Mouse (Mus musculus) G1E (cell line): Measurements from ENCODE around the gene Trmt11. TPM values are rescaled to one million over a fixed set of nuclear protein-coding genes. Genes with fewer than 3 reads are reported as not detected.

Experiments used
- ATAC-seq: 2 replicates; pipeline ENCODE4 v1.8.0; 2016; ENCODE audit warnings: mild to moderate bottlenecking; ENCODE audit not compliant: insufficient number of reproducible peaks, poor library complexity, low FRiP score, severe bottlenecking; ENCODE audit errors: extremely low read depth
- DNase-seq: peaks from one replicate; pipeline ENCODE4 v3.0.0; 2012; ENCODE audit warnings: low spot score
- H3K27me3 ChIP-seq: 2 replicates; pipeline ENCODE4 v1.6.1; 2012; ENCODE audit warnings: mild to moderate bottlenecking, low read length, inconsistent platforms; ENCODE audit not compliant: insufficient read depth
- H3K36me3 ChIP-seq: replicated peaks from 2 replicates; pipeline ENCODE3; 2012; ENCODE audit warnings: mild to moderate bottlenecking, inconsistent platforms
- H3K4me1 ChIP-seq: 2 replicates; pipeline ENCODE4 v1.6.1; 2012; ENCODE audit warnings: low read depth, low read length, inconsistent platforms, mixed read lengths; ENCODE audit not compliant: insufficient read depth
- H3K4me3 ChIP-seq: 2 replicates; pipeline ENCODE4 v1.5.1; 2012; ENCODE audit warnings: low read depth, mild to moderate bottlenecking, inconsistent platforms, low read length, moderate library complexity, mixed read lengths
- H3K9me3 ChIP-seq: replicated peaks from 2 replicates; pipeline ENCODE4 v1.6.1; 2012; ENCODE audit warnings: inconsistent platforms
- CTCF ChIP-seq: IDR thresholded peaks from 2 replicates; pipeline ENCODE4 v1.5.1; 2012; ENCODE audit warnings: low read depth, low read length, inconsistent platforms, mixed read lengths
- GATA1 ChIP-seq: IDR thresholded peaks from 2 replicates; pipeline ENCODE4 v1.6.1; 2012; ENCODE audit warnings: borderline replicate concordance, low read length, inconsistent platforms, mixed read lengths
- GATA2 ChIP-seq: IDR thresholded peaks from 2 replicates; pipeline ENCODE4 v1.6.1; 2012; ENCODE audit warnings: low read depth, low read length, inconsistent platforms, borderline replicate concordance
- POLR2AphosphoS5 ChIP-seq: IDR thresholded peaks from 2 replicates; pipeline ENCODE4 v1.6.1; 2012; ENCODE audit warnings: low read depth, low read length, inconsistent platforms; ENCODE audit not compliant: insufficient replicate concordance
- TAL1 ChIP-seq: conservative IDR thresholded peaks from 2 replicates; pipeline ENCODE4 v1.6.1; 2012; ENCODE audit warnings: low read depth, low read length, inconsistent platforms, mixed read lengths
- polyA plus RNA-seq: library from polyadenylated mRNA; stranded (reverse); fragments of >175 nt; gene quantifications from 2 replicates; pipeline ENCODE4 v1.2.3, GENCODE M21; 2012
- total RNA-seq, 2 experiments: library from RNA; stranded (forward) in 1 of 2; stranded (reverse) in 1 of 2; fragments of 200-1000 nt in 1 of 2; fragments of >200 nt in 1 of 2; fragmentation: Nextera tagmentation in 1 of 2; gene quantifications; 2 replicates each; pipeline ENCODE4 v1.2.3; 2014 to 2017

Gene Trmt11
- total and polyA plus RNA-seq, 3 experiments, result 2.5 to 44.5 (median 33.9) TPM

GRCm38 (mm10) chr10:30609614-30610013 lies 9.1 kb upstream of the Trmt11 start:
- H3K4me3 ChIP-seq, result no peak overlapping the region
- H3K4me1 ChIP-seq, result no peaks in the 10 kb centered on the region
- ATAC-seq (no peak), DNase-seq (no peak)
- no peaks in the 10 kb centered on the region for H3K27me3 ChIP-seq
- no peaks in the 10 kb centered on the region for H3K9me3 ChIP-seq
- no peak for TF ChIP-seq TAL1
- no peak for TF ChIP-seq GATA1
- TF ChIP-seq POLR2AphosphoS5, result no peak
- no peak for TF ChIP-seq GATA2
- no peak for TF ChIP-seq CTCF
- H3K36me3 ChIP-seq, result peaks cover 30% of the 10 kb centered on the region

DNA sequence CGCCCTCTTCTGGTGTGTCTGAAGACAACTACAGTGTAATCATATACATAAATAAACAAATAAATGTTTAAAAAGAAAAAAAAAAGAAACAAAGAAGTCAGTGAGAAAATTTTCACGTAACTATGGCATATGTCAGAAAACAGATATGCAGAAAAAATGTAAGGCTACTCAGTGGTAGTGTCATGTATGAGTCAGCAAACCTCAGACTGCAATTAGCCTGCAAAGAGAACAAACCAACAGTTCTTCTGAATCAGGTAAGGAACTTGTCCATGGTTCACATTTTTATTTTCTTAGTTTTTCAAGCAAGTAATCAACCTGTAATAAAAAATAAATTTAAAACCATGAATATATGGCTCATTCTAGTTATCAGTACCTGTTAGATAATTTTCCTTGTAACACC lies 7.6 kb upstream of the Trmt11 start:
- Histone ChIP-seq H3K36me3 (peaks cover 25% of the 10 kb centered on the region), H3K4me1 (no peaks in the 10 kb centered on the region), H3K9me3 (no peaks in the 10 kb centered on the region), H3K27me3 (no peaks in the 10 kb centered on the region), H3K4me3 (no peak overlapping the region)
- TF ChIP-seq GATA2 (no peak), POLR2AphosphoS5 (no peak), CTCF (no peak), GATA1 (no peak), TAL1 (no peak)
- ATAC-seq (no peak), DNase-seq (no peak)

DNA sequence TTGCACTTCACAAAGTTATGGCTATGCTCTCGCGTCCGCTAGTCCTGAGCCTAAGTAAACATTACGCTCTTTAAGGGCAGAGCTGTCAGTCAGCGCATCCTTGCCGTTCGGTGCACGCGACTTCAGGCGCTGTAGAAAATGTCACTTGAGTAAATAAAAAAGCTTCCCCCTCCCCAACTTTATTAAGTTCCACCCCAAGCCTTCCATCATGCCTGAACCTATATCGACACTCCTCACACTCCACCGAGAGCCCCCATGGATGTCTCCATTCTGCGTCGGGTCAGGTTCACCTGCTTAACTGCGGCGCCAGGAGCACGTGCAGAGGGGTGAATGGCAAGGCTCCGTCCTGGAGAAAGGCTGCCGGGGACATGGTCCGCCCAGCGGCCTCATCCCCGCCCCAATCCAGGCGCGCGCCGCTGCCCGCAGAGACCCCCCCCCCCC lies 435 bp downstream of the Trmt11 start:
- no peak for TF ChIP-seq GATA2
- TF ChIP-seq GATA1, result no peak
- TF ChIP-seq CTCF, result no peak
- no peak for TF ChIP-seq TAL1
- TF ChIP-seq POLR2AphosphoS5, result no peak
- ATAC-seq (peak; percentile 56), DNase-seq (no peak)
- Histone ChIP-seq H3K9me3 (no peaks in the 10 kb centered on the region), H3K4me1 (peaks cover 31% of the 10 kb centered on the region), H3K36me3 (peaks cover 38% of the 10 kb centered on the region), H3K27me3 (no peaks in the 10 kb centered on the region), H3K4me3 (peak overlapping the region; percentile 84)

DNA sequence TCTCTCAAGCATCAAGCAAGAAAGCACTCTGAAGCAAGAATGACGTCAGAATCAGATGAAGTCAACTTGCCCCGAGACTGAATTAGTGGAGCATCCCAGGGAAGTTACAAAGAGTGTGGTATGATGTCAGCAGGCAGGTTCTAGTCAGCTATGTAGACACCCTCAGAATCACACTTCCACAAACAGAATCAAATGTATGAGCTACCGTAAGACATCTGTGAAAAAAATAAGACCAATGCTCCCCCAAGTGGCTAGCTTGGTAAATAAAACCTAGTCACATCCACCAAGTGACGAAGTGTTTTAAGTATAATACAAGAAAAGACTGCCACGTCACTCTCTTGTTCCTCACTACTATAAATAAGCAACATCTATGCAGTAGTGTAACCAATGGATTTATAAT lies 13.5 kb downstream of the Trmt11 start:
- Histone ChIP-seq H3K4me1 (peaks cover 13% of the 10 kb centered on the region), H3K4me3 (no peak overlapping the region), H3K27me3 (no peaks in the 10 kb centered on the region), H3K36me3 (peaks cover 70% of the 10 kb centered on the region), H3K9me3 (no peaks in the 10 kb centered on the region)
- DNase-seq (no peak), ATAC-seq (no peak)
- no peak for TF ChIP-seq TAL1
- TF ChIP-seq GATA2, result no peak
- no peak for TF ChIP-seq POLR2AphosphoS5
- no peak for TF ChIP-seq GATA1
- no peak for TF ChIP-seq CTCF

DNA sequence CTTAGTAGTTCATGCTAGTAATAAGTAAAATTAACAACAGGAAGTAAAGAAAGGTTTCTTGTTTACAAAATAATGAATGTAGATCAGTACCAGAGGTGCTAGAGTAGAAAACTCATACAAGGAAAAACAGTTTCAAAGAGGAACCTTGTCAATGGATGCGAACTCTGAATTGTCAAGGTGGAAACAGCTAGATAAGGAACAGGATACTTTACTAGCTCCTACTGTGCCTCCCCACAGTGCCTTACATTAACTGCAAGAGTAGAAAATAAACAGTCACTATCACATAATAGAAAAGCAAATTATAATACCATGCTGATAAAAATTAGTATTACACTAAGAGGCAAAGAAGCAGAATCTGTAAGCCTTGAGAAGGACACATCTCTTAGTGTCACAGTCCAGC lies 14.9 kb downstream of the Trmt11 start:
- no peak overlapping the region for H3K4me3 ChIP-seq
- DNase-seq (no peak), ATAC-seq (peak; percentile 70)
- peaks cover 13% of the 10 kb centered on the region for H3K4me1 ChIP-seq
- H3K9me3 ChIP-seq, result no peaks in the 10 kb centered on the region
- no peaks in the 10 kb centered on the region for H3K27me3 ChIP-seq
- TF ChIP-seq CTCF (no peak), GATA1 (no peak)
- peaks cover 60% of the 10 kb centered on the region for H3K36me3 ChIP-seq

DNA sequence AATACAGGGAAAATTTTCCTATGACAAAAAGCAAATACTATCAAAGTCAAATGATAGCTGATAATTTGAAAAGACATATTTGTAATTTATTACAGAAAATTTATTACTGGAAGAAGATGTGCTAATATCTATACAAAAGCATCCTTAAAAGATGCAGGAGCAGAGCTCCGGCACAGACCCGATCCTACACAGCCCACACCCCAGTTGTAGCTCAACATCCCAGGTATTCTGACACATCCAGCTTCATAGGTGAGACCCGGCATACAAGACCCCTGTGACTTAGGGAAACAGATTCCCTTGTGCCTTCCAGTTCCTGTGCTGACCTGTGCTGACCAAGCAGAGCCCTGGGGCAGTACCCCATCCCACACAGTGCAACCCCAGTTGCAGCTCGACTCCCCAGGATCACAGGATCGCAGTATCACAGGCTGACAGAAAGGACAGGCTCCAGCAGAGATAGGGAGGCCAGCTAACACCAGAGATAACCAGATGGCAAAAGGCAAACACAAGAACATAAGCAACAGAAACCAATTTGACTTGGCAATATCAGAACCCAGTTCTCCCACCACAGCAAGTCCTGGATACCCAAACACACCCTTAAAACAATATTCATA lies 22.8 kb downstream of the Trmt11 start:
- no peak for ATAC-seq

GRCm38 (mm10) chr10:30566364-30566763 lies 34.2 kb downstream of the Trmt11 start:
- Histone ChIP-seq H3K4me1 (no peaks in the 10 kb centered on the region), H3K27me3 (no peaks in the 10 kb centered on the region), H3K4me3 (no peak overlapping the region), H3K9me3 (peaks cover 4% of the 10 kb centered on the region), H3K36me3 (peaks cover 60% of the 10 kb centered on the region)
- ATAC-seq (no peak), DNase-seq (no peak)
- TF ChIP-seq TAL1 (no peak), CTCF (no peak), GATA2 (no peak), GATA1 (no peak), POLR2AphosphoS5 (no peak)

More for the DNA sequence above, 22.8 kb downstream of the Trmt11 start:
- no peaks in the 10 kb centered on the region for H3K9me3 ChIP-seq
- no peak overlapping the region for H3K4me3 ChIP-seq
- no peak for DNase-seq
- no peaks in the 10 kb centered on the region for H3K27me3 ChIP-seq
- peaks cover 17% of the 10 kb centered on the region for H3K36me3 ChIP-seq
- H3K4me1 ChIP-seq, result no peaks in the 10 kb centered on the region
- TF ChIP-seq POLR2AphosphoS5 (no peak), GATA1 (no peak)
